Mouse (Mus musculus): ENCODE data around the gene Phyhd1. TPM values are rescaled to one million over a fixed set of nuclear protein-coding genes. Genes with fewer than 3 reads are reported as not detected.

The Phyhd1 gene
- total and polyA plus RNA-seq, 3 experiments: 0.19 to 1.6 TPM; not detected in 1

DNA sequence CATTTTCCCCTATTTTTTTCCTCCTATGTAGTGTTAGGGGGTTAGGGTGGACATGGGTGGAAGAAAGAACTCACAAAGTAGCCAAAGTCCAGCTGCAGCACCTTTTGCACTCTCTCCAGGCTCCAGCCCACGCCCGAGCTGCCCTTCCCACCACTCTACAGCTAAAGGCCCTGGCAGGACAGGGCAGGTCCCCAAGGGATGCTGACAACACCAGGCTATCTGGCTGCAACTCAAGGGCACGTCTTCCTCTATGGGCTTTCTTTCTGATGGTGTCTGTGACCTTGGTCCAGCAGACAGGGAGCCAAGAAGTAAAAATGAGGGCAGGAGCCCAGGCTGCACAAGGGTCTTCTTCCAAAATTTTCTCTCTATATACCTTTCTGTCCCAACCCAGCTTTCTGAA, 15.6 kb downstream of the Phyhd1 start:
- no peak overlapping the region for H3K4me3 ChIP-seq (ENCODE audit: control insufficient read depth in 1 of 2, insufficient read depth in 1 of 2, low read depth in 2 of 2, low read length in 2 of 2)
- no peaks in the 10 kb centered on the region for H3K27me3 ChIP-seq (ENCODE audit: control insufficient read depth in 1 of 2, insufficient read depth in 2 of 2, low read length in 2 of 2)
- H3K27ac ChIP-seq (ENCODE audit: control insufficient read depth, low read depth, low read length): no peak overlapping the region
- TF ChIP-seq POLR2A (IDR thresholded peaks at IDR 0.05; ENCODE audit: control insufficient read depth in 1 of 2, insufficient read depth in 1 of 2, low read depth in 1 of 2, low read length in 2 of 2, poor library complexity in 1 of 2) (no peak), NELFE (IDR thresholded peaks at IDR 0.05; ENCODE audit: low read depth, low read length) (no peak), TAL1 (IDR thresholded peaks at IDR 0.05; ENCODE audit: low read length) (no peak)
- 0 out of 4 replicates have a peak, but pooled peaks cover 0 to 2% of the 10 kb centered on the region in 2 experiments for H3K36me3 ChIP-seq (ENCODE audit: control insufficient read depth in 1 of 2, insufficient read depth in 2 of 2, low read length in 2 of 2)
- no peak for DNase-seq (ENCODE audit: low read depth, low spot score)
- no peaks in the 10 kb centered on the region for H3K9me3 ChIP-seq (replicated peaks; ENCODE audit: insufficient read depth, low read length)
- peaks cover 0 to 6% of the 10 kb centered on the region in 2 experiments; a peak in 1 of 4 replicates for H3K4me1 ChIP-seq (ENCODE audit: control insufficient read depth in 1 of 2, insufficient read depth in 2 of 2, low read length in 2 of 2)
- no peak overlapping the region for H3K9ac ChIP-seq (ENCODE audit: control insufficient read depth, low read depth, low read length, poor library complexity, severe bottlenecking)
- peaks cover 17% of the 10 kb centered on the region for H3K79me2 ChIP-seq (ENCODE audit: control insufficient read depth, insufficient read depth, low read length, poor library complexity)

- DNase-seq (ENCODE audit: low read depth, low spot score): no peak
- Histone ChIP-seq H3K27me3 (ENCODE audit: control insufficient read depth in 1 of 2, insufficient read depth in 2 of 2, low read length in 2 of 2) (no peaks in the 10 kb centered on the region), H3K79me2 (ENCODE audit: control insufficient read depth, insufficient read depth, low read length, poor library complexity) (peaks cover 32% of the 10 kb centered on the region), H3K4me1 (ENCODE audit: control insufficient read depth in 1 of 2, insufficient read depth in 2 of 2, low read length in 2 of 2) (peaks cover 0 to 14% of the 10 kb centered on the region in 2 experiments; a peak in 3 of 4 replicates), H3K9ac (ENCODE audit: control insufficient read depth, low read depth, low read length, poor library complexity, severe bottlenecking) (no peak overlapping the region), H3K27ac (ENCODE audit: control insufficient read depth, low read depth, low read length) (no peak overlapping the region), H3K9me3 (replicated peaks; ENCODE audit: insufficient read depth, low read length) (no peaks in the 10 kb centered on the region), H3K4me3 (ENCODE audit: control insufficient read depth in 1 of 2, insufficient read depth in 1 of 2, low read depth in 2 of 2, low read length in 2 of 2) (no peak overlapping the region), H3K36me3 (ENCODE audit: control insufficient read depth in 1 of 2, insufficient read depth in 2 of 2, low read length in 2 of 2) (peaks cover 0 to 12% of the 10 kb centered on the region in 2 experiments; a peak in 2 of 4 replicates)
- no peak for TF ChIP-seq CHD2 (IDR thresholded peaks at IDR 0.05; ENCODE audit: low read length)
- TF ChIP-seq EP300 (IDR thresholded peaks at IDR 0.05; ENCODE audit: low read depth in 1 of 2, low read length in 2 of 2): no peak
- no peak for TF ChIP-seq MAZ (IDR thresholded peaks at IDR 0.05; ENCODE audit: low read depth, low read length)
- TF ChIP-seq TCF12 (IDR thresholded peaks at IDR 0.05; ENCODE audit: low read depth, low read length): no peak
- no peak for TF ChIP-seq TBP (IDR thresholded peaks at IDR 0.05; ENCODE audit: low read depth, low read length)
- no peak for TF ChIP-seq ZC3H11A (IDR thresholded peaks at IDR 0.05; ENCODE audit: low read depth, low read length)
- no peak for TF ChIP-seq MYB (IDR thresholded peaks at IDR 0.05; ENCODE audit: low read depth, low read length)
- TF ChIP-seq ZNF384 (IDR thresholded peaks at IDR 0.05; ENCODE audit: low read depth, low read length): no peak
- TF ChIP-seq POLR2A (IDR thresholded peaks at IDR 0.05; ENCODE audit: control insufficient read depth in 1 of 2, insufficient read depth in 1 of 2, low read depth in 1 of 2, low read length in 2 of 2, poor library complexity in 1 of 2): 0 out of 4 replicates have a peak, but pooled peaks of 1 of the 2 experiments have one; percentile 23
These were observed 17.2 kb downstream of the Phyhd1 start for GRCm38 (mm10) chr2:30283193-30283592.

DNA sequence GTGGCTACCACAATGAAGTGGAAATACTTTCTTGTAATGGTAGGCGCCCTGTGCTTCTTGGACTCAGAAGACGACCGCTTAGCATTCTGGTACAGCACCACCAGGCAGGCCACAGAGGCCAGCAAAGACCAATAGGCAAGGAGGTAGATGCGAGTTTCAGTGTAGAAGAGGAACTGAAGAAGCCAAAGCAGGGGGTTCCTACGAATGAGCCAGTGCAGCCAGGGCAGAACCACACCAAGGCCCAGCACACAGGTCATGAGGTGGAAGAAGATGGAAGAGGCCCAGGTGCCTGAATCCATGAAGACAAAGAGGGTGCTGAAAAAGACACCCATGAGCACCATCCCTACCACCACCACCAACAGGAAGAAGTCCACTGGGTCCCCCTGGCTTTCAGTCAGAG, 19.0 kb downstream of the Phyhd1 start:
- H3K4me1 ChIP-seq (ENCODE audit: control insufficient read depth in 1 of 2, insufficient read depth in 2 of 2, low read length in 2 of 2): peaks cover 0 to 14% of the 10 kb centered on the region in 2 experiments; a peak in 3 of 4 replicates
- H3K79me2 ChIP-seq (ENCODE audit: control insufficient read depth, insufficient read depth, low read length, poor library complexity): peaks cover 43% of the 10 kb centered on the region
- H3K4me3 ChIP-seq (ENCODE audit: control insufficient read depth in 1 of 2, insufficient read depth in 1 of 2, low read depth in 2 of 2, low read length in 2 of 2): peak overlapping the region; percentile 89 to 93
- H3K27ac ChIP-seq (ENCODE audit: control insufficient read depth, low read depth, low read length): no peak overlapping the region
- peak; percentile 28 for DNase-seq (ENCODE audit: low read depth, low spot score)
- no peaks in the 10 kb centered on the region for H3K27me3 ChIP-seq (ENCODE audit: control insufficient read depth in 1 of 2, insufficient read depth in 2 of 2, low read length in 2 of 2)
- H3K36me3 ChIP-seq (ENCODE audit: control insufficient read depth in 1 of 2, insufficient read depth in 2 of 2, low read length in 2 of 2): peaks cover 0 to 12% of the 10 kb centered on the region in 2 experiments; a peak in 3 of 4 replicates
- H3K9me3 ChIP-seq (replicated peaks; ENCODE audit: insufficient read depth, low read length): no peaks in the 10 kb centered on the region
- peak overlapping the region; percentile 85 for H3K9ac ChIP-seq (ENCODE audit: control insufficient read depth, low read depth, low read length, poor library complexity, severe bottlenecking)
- TF ChIP-seq GATA1 (IDR thresholded peaks at IDR 0.05; ENCODE audit: low read depth, low read length) (no peak), TCF12 (IDR thresholded peaks at IDR 0.05; ENCODE audit: low read depth, low read length) (no peak), SIN3A (IDR thresholded peaks at IDR 0.05; ENCODE audit: low read length) (no peak), RAD21 (IDR thresholded peaks at IDR 0.05; ENCODE audit: low read depth, low read length) (no peak), NRF1 (IDR thresholded peaks at IDR 0.05; ENCODE audit: insufficient read depth, low read depth, low read length, poor library complexity, severe bottlenecking) (no peak), ZKSCAN1 (IDR thresholded peaks at IDR 0.05; ENCODE audit: low read depth, low read length) (no peak), MAZ (IDR thresholded peaks at IDR 0.05; ENCODE audit: low read depth, low read length) (no peak), UBTF (IDR thresholded peaks at IDR 0.05; ENCODE audit: borderline replicate concordance, insufficient read depth, low read depth, low read length) (no peak), HCFC1 (IDR thresholded peaks at IDR 0.05; ENCODE audit: low read depth, low read length) (no peak), POLR2AphosphoS5 (IDR thresholded peaks at IDR 0.05; ENCODE audit: borderline replicate concordance, low read depth, low read length) (no peak), RCOR1 (IDR thresholded peaks at IDR 0.05; ENCODE audit: low read depth, low read length) (no peak), MEF2A (IDR thresholded peaks at IDR 0.05; ENCODE audit: extremely low read depth, insufficient replicate concordance, low read depth, low read length, poor library complexity, severe bottlenecking) (no peak), USF2 (IDR thresholded peaks at IDR 0.05; ENCODE audit: borderline replicate concordance in 1 of 2, insufficient read depth in 1 of 2, low read depth in 1 of 2, low read length in 2 of 2) (no peak), E2F4 (IDR thresholded peaks at IDR 0.05; ENCODE audit: borderline replicate concordance, low read depth, low read length) (no peak), MYC (IDR thresholded peaks at IDR 0.05; ENCODE audit: low read depth, low read length) (no peak), ZMIZ1 (IDR thresholded peaks at IDR 0.05; ENCODE audit: low read depth, low read length) (no peak)

Measured in MEL (cell line).